Mouse (Mus musculus) midbrain, embryonic 16.5 days (tissue): ENCODE results near the gene Calhm2. TPM values are rescaled to one million over a fixed set of nuclear protein-coding genes. Genes with fewer than 3 reads are reported as not detected.
A peak's percentile ranks its signal among the peaks of the same experiment; 100 is the strongest.

Experiments used
- ATAC-seq: fragments of 200-750 bp; cut with Nextera tagmentation; 2 replicates; pipeline ENCODE4 v1.8.0; 2017; ENCODE audit warnings: moderate TSS enrichment
- H3K27ac ChIP-seq: fragments of 300-500 bp; sonication (generic); 2 replicates; pipeline ENCODE4 v1.5.1; 2014; ENCODE audit warnings: mild to moderate bottlenecking, low read length, mixed read lengths
- H3K27me3 ChIP-seq: fragments of 300-500 bp; sonication (generic); 2 replicates; pipeline ENCODE4 v1.6.1; 2014; ENCODE audit warnings: low read depth, low read length, mixed read lengths; ENCODE audit not compliant: control insufficient read depth, insufficient read depth
- H3K36me3 ChIP-seq: fragments of 300-500 bp; sonication (generic); 2 replicates; pipeline ENCODE4 v1.6.1; 2014; ENCODE audit warnings: mild to moderate bottlenecking, low read length, moderate library complexity, mixed read lengths; ENCODE audit not compliant: control insufficient read depth, insufficient read depth
- H3K4me1 ChIP-seq: fragments of 300-500 bp; sonication (generic); 2 replicates; pipeline ENCODE4 v1.6.1; 2014; ENCODE audit warnings: mild to moderate bottlenecking, low read length, mixed read lengths; ENCODE audit not compliant: control insufficient read depth, insufficient read depth
- H3K4me2 ChIP-seq: fragments of 300-500 bp; sonication (generic); 2 replicates; pipeline ENCODE4 v1.6.1; 2014; ENCODE audit warnings: mild to moderate bottlenecking, low read length, mixed read lengths
- H3K4me3 ChIP-seq: fragments of 300-500 bp; sonication (generic); 2 replicates; pipeline ENCODE4 v1.5.1; 2014; ENCODE audit warnings: low read depth, mild to moderate bottlenecking, low read length, moderate library complexity, mixed read lengths
- H3K9ac ChIP-seq: fragments of 300-500 bp; sonication (generic); 2 replicates; pipeline ENCODE4 v1.6.1; 2014; ENCODE audit warnings: low read depth, low read length, mixed read lengths
- H3K9me3 ChIP-seq: fragments of 300-500 bp; sonication (generic); replicated peaks from 2 replicates; pipeline ENCODE4 v1.6.1; 2014; ENCODE audit warnings: mild to moderate bottlenecking, low read length, mixed read lengths; ENCODE audit not compliant: control insufficient read depth, poor library complexity, severe bottlenecking
- WGBS: fragments of 180-500 bp; shearing (Covaris S2); extraction: QIAGEN DNeasy Blood & Tissue Kit; methylation state at CpG from one replicate; pipeline ENCODE4 v1.1.7; 2014; 5-methylcytosine and 5-hydroxymethylcytosine counted together
- polyA plus RNA-seq: library from polyadenylated mRNA; unstranded; fragments of >200 nt; fragmentation: Nextera tagmentation; extraction: Ambion mirVana; gene quantifications from 2 replicates; pipeline ENCODE4 v1.2.1, GENCODE M21; 2015

The Calhm2 gene
- polyA plus RNA-seq, 1 experiment from 2014 or later: 1.1 TPM

DNA sequence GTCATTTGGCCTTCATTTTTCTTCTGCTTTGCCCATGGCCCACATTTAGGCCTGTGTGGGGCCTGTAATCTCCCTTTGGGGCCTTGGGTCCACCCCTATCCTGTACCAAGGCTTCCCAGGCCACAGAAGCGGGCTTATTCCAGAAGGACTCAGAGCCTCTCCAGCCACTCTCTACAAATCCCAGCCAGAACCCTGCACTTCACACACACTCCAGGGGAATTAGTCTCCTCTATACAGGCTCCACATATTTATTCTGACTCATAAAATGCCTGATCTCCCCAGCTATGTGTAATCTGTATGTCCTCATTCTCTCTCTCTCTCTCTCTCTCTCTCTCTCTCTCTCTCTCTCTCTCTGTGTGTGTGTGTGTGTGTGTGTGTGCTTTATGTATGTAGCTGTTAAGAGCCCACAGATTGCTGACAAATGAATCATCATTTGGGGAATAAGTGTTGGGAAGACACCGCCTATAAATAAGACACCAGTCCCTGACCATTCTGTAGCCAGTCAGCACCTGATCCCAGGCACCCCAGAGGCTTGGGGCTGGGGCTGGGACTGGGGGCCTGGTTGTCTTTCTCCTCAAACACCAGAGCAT, 38.9 kb upstream of the Calhm2 start:
- no peak overlapping the region for H3K9ac ChIP-seq
- no peak overlapping the region for H3K4me2 ChIP-seq
- no peaks in the 10 kb centered on the region for H3K36me3 ChIP-seq
- H3K9me3 ChIP-seq: peaks cover 1% of the 10 kb centered on the region; the same call in 1 of the 2 replicates
- H3K4me3 ChIP-seq: no peak overlapping the region
- 0 out of 2 replicates have a peak, but pooled peaks cover 4% of the 10 kb centered on the region for H3K27me3 ChIP-seq
- peaks cover 11% of the 10 kb centered on the region for H3K4me1 ChIP-seq
- H3K27ac ChIP-seq: no peak overlapping the region
- no peak for ATAC-seq
- 64% methylated on average over 2 of the region's 2 CpGs for WGBS

DNA sequence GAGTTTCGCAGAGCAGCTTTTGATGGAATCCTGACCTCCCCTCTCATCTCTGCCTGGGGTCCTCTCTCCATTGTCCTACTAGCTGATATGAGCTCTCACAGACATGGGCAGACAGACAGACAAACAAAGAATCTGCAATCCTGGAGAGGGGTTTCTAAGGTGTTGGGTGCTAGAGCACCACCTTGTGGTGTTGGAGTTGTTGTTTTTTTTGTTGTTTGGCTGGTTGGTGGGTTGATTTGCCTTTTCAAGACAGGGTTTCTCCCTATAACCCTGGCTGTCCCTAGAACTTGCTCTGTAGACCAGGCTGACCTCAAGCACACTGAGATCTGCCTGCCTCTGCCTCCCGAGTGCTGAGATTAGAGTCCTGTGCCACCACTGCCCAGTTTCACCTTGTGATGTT, 37.4 kb upstream of the Calhm2 start:
- H3K27me3 ChIP-seq: no peaks in the 10 kb centered on the region
- no peak overlapping the region for H3K4me3 ChIP-seq
- H3K36me3 ChIP-seq: no peaks in the 10 kb centered on the region
- no peak overlapping the region for H3K27ac ChIP-seq
- peaks cover 5% of the 10 kb centered on the region for H3K4me1 ChIP-seq
- H3K9me3 ChIP-seq: no peaks in the 10 kb centered on the region
- ATAC-seq: no peak
- H3K9ac ChIP-seq: no peak overlapping the region
- WGBS: 71% methylated on average over 2 of the region's 2 CpGs
- no peak overlapping the region for H3K4me2 ChIP-seq

DNA sequence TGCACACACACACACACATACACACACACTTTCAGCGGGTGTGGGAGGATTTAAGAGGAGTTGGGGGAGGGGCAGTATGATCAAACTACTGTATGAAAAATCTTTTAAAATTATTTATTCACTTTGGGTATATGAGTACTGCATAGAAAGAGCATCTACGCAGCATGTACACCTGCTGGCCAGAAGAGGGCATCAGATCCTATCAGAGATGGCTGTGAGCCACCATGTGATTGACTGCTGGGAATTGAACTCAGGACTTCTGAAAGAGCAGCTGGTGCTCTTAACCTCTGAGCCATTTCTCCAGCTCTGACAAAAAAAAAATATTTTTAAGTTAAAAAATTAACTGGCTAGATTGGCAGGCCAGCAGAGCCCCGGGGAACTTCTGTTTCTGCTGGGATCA, 36.4 kb upstream of the Calhm2 start:
- H3K9ac ChIP-seq: no peak overlapping the region
- no peaks in the 10 kb centered on the region for H3K4me1 ChIP-seq
- H3K4me2 ChIP-seq: no peak overlapping the region
- no peak overlapping the region for H3K27ac ChIP-seq
- H3K9me3 ChIP-seq: no peaks in the 10 kb centered on the region
- no peak for ATAC-seq
- H3K36me3 ChIP-seq: no peaks in the 10 kb centered on the region
- no peaks in the 10 kb centered on the region for H3K27me3 ChIP-seq
- 64% methylated on average over 3 of the region's 3 CpGs for WGBS
- H3K4me3 ChIP-seq: no peak overlapping the region

DNA sequence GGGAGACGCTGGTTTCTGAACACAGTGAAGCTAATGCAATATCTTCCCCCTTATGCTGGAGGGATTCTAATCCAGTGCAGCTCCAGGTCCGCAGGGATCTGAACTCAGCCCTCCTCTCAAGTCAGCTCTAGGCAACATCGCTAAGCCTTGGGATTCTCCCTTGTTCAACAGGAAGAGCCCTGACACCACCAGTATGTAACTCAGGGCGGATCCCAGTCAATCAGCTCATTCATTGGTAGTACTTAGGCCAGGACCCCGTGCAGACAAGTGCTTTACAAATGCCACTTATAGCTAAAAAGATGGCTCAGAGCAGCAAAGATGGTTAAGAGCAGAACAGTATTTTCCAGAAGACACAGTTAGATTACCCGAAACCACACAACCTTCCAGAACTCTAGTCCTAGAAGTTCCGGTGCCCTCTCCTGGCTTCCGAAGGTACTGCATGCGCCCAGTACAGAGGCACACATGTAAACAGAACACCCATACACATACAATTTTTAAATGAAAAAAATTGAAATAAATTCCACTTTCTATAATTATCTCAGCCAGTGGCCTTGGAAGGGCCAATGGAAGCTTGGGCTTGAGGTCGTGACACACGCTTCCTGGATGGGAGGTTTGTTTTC, 30.8 kb upstream of the Calhm2 start:
- Histone ChIP-seq H3K4me1 (no peaks in the 10 kb centered on the region), H3K9me3 (no peaks in the 10 kb centered on the region), H3K27me3 (no peaks in the 10 kb centered on the region), H3K4me3 (no peak overlapping the region), H3K9ac (no peak overlapping the region), H3K4me2 (peak overlapping the region; percentile 30; the same call in 1 of the 2 replicates), H3K36me3 (no peaks in the 10 kb centered on the region), H3K27ac (no peak overlapping the region)
- ATAC-seq: 0 out of 2 replicates have a peak, but pooled peaks have one; percentile 14
- WGBS: 26% methylated on average over 11 of the region's 11 CpGs

DNA sequence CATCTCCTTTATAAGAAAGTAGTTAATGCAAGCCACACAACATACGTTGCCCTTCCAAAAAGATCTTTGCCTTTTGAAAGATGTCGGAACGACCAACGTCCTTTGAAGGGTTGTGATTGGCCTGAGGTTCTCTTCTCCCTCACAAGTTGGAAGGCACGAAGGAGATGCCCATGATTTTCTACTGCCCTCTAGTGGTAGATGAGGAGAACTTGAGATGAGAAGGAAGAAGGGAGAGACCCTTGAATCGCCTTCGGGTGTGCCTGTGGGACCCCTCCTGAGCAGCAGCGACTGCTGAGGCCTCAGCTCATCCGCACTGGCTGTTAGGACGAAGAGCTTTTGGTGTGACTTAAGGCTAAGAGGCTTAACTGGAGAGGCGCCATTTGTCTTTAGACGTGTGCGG, 30.1 kb upstream of the Calhm2 start:
- no peaks in the 10 kb centered on the region for H3K36me3 ChIP-seq
- WGBS: 7% methylated on average over 13 of the region's 13 CpGs
- no peak overlapping the region for H3K27ac ChIP-seq
- no peak overlapping the region for H3K4me3 ChIP-seq
- H3K4me2 ChIP-seq: peak overlapping the region; percentile 30
- H3K27me3 ChIP-seq: no peaks in the 10 kb centered on the region
- no peaks in the 10 kb centered on the region for H3K4me1 ChIP-seq
- H3K9ac ChIP-seq: no peak overlapping the region
- no peak for ATAC-seq
- H3K9me3 ChIP-seq: no peaks in the 10 kb centered on the region

DNA sequence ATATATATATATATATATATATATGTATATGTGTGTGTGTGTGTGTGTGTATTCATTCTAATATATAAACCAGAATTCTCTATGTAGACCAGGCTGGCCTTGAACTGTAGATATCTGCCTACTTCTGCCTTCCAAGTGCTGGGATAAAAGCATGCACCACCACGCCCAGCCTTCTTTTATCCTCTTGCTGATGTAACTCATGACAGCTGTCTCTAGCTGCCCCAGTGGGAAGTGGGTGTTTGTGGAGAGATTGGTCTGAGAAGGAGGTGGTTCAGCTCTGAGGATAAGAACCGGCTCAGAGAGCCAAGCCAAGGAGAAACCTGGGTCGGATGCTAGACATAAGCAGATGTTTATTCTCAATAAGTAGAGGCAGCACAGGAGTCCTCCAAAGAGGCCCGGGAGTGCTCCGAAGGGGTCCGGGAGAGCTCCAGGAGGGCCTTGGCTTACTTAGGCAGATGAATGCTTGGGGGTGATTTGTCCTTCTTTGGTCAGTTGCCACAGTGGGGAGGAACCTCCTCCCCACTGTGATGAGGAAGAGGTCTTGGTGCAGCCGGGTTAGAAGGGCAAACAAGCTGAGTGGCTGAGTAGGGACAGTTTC, 29.6 kb upstream of the Calhm2 start:
- Histone ChIP-seq H3K27ac (no peak overlapping the region), H3K4me2 (no peak overlapping the region; the same call in 1 of the 2 replicates), H3K4me1 (no peaks in the 10 kb centered on the region), H3K9me3 (no peaks in the 10 kb centered on the region), H3K9ac (no peak overlapping the region), H3K4me3 (no peak overlapping the region), H3K36me3 (no peaks in the 10 kb centered on the region), H3K27me3 (no peaks in the 10 kb centered on the region)
- no peak for ATAC-seq
- 44% methylated on average over 7 of the region's 7 CpGs for WGBS

DNA sequence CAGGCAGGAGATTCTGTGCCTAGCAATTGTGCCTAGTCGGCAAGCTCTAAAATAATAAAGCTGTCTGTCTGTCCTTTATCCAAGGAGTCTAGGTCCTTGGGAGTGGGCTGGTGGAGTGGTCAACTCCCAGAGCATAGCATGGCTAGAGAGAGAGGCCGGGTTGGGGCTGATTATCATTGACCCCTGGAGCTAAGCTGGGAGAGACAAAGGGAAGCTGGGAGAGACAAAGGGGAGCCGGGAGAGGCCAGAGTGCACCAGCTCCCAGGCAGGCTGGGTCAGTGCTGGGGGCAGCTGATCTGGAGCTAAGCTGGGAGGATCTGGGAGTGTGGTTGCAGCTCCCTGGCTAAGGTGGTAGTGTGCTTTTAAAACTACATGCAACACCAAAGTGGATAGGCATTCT, 28.7 kb upstream of the Calhm2 start:
- ATAC-seq: no peak

DNA sequence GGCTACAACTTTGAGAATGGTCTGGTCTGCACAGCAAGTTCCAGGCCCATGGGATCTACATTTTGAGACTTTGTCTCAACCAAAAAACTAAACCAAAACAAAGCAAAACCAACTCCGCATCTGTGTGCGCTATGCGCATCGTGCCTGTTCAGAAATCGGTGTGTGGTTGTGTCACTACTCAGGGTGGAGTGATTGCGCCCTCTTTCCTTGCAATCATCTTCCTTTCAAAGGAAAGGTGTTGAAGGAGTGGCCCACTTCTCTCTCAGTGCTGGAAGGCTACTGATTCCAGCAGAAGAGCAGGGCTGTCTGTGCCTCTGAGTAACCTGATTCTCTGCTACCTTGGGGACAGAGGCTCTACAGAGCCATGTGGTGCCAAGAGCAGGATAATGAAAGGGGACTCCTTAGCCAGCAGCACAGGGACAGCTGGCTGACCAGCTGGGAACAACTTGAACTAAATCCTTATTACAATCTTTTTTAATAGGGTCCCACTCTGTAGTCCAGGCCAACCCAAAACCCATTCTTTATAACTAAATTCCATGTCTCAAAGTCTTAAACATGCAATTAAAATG, 25.2 kb upstream of the Calhm2 start:
- Histone ChIP-seq H3K9me3 (no peaks in the 10 kb centered on the region), H3K4me2 (no peak overlapping the region), H3K27ac (no peak overlapping the region), H3K27me3 (no peaks in the 10 kb centered on the region), H3K36me3 (no peaks in the 10 kb centered on the region), H3K4me1 (no peaks in the 10 kb centered on the region), H3K9ac (no peak overlapping the region), H3K4me3 (no peak overlapping the region)
- WGBS: 94% methylated on average over 6 of the region's 6 CpGs
- ATAC-seq: no peak

More for the DNA sequence above, 28.7 kb upstream of the Calhm2 start:
- H3K27me3 ChIP-seq: no peaks in the 10 kb centered on the region
- H3K4me2 ChIP-seq: no peak overlapping the region
- no peaks in the 10 kb centered on the region for H3K36me3 ChIP-seq
- no peaks in the 10 kb centered on the region for H3K4me1 ChIP-seq
- no peak overlapping the region for H3K4me3 ChIP-seq
- no peaks in the 10 kb centered on the region for H3K9me3 ChIP-seq
- H3K27ac ChIP-seq: no peak overlapping the region
- WGBS: 5% methylated on average over 3 of the region's 3 CpGs
- H3K9ac ChIP-seq: no peak overlapping the region

DNA sequence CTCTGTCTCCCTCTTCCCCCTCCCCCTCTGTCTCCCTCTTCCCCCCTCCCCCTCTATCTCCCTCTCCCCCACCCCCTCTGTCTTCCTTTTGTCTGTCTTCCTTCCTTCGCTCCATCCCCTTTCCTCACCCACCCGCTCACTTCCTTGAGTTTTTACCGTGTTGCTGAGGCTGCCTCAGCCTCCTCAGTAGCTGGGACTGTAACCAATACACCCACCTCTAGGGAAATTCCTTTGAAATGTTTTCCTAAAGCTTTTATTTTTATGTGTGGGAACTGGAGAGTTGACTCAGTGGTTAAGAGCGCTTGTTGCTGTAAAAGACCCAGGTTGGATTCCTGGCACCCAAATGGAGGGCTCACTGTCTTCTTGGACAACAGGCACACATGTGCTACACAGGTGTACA, 23.6 kb upstream of the Calhm2 start:
- Histone ChIP-seq H3K36me3 (no peaks in the 10 kb centered on the region), H3K4me3 (no peak overlapping the region), H3K4me1 (no peaks in the 10 kb centered on the region), H3K9me3 (no peaks in the 10 kb centered on the region), H3K9ac (no peak overlapping the region), H3K27me3 (no peaks in the 10 kb centered on the region), H3K27ac (no peak overlapping the region), H3K4me2 (no peak overlapping the region)
- 47% methylated on average over 2 of the region's 4 CpGs for WGBS
- no peak for ATAC-seq
